Mouse (Mus musculus): ENCODE measurements around the gene Serp2.

GRCm38 (mm10) chr14:76570292-76570691, 13.6 kb upstream of the Serp2 start:
- TF ChIP-seq HCFC1 (IDR thresholded peaks at IDR 0.05; ENCODE audit: borderline replicate concordance, insufficient read depth, low read length), result no peak
- TF ChIP-seq ZNF384 (IDR thresholded peaks at IDR 0.05; ENCODE audit: low read depth, low read length), result no peak

Measured in ES-E14 (cell line).